Mouse (Mus musculus) intestine, embryonic 16.5 days (tissue): Measurements from ENCODE around the gene Ep400. TPM values are rescaled to one million over a fixed set of nuclear protein-coding genes. Genes with fewer than 3 reads are reported as not detected.

ENCODE experiments used
- ATAC-seq: fragments of 200-750 bp; cut with Nextera tagmentation; 2 replicates; pipeline ENCODE4 v1.8.0; 2017; ENCODE audit warnings: moderate TSS enrichment, moderate library complexity
- H3K27ac ChIP-seq: fragments of 300-500 bp; sonication (generic); 2 replicates; pipeline ENCODE4 v1.5.1; 2014; ENCODE audit warnings: mild to moderate bottlenecking, low read length
- H3K27me3 ChIP-seq: fragments of 300-500 bp; sonication (generic); replicated peaks from 2 replicates; pipeline ENCODE4 v1.6.1; 2014; ENCODE audit warnings: low read length, control low read depth, mixed read lengths; ENCODE audit not compliant: control insufficient read depth, insufficient read depth
- H3K36me3 ChIP-seq: fragments of 300-500 bp; sonication (generic); 2 replicates; pipeline ENCODE4 v1.6.1; 2014; ENCODE audit warnings: low read length, control low read depth; ENCODE audit not compliant: control insufficient read depth, insufficient read depth
- H3K4me1 ChIP-seq: fragments of 300-500 bp; sonication (generic); 2 replicates; pipeline ENCODE4 v1.6.1; 2014; ENCODE audit warnings: low read length, control low read depth, mixed read lengths; ENCODE audit not compliant: control insufficient read depth, insufficient read depth
- H3K4me2 ChIP-seq: fragments of 300-500 bp; sonication (generic); 2 replicates; pipeline ENCODE4 v1.6.1; 2014; ENCODE audit warnings: low read depth, low read length, control low read depth
- H3K4me3 ChIP-seq: fragments of 300-500 bp; sonication (generic); 2 replicates; pipeline ENCODE4 v1.5.1; 2014; ENCODE audit warnings: mild to moderate bottlenecking, low read length
- H3K9ac ChIP-seq: fragments of 300-500 bp; sonication (generic); 2 replicates; pipeline ENCODE4 v1.6.1; 2014; ENCODE audit warnings: low read depth, low read length
- H3K9me3 ChIP-seq: fragments of 300-500 bp; sonication (generic); 2 replicates; pipeline ENCODE4 v1.6.1; 2016; ENCODE audit warnings: low read length, control low read depth; ENCODE audit not compliant: control insufficient read depth
- WGBS: fragments of 180-500 bp; shearing (Covaris S2); extraction: QIAGEN DNeasy Blood & Tissue Kit; methylation state at CpG from one replicate; pipeline ENCODE4 v1.1.7; 2014; 5-methylcytosine and 5-hydroxymethylcytosine counted together
- polyA plus RNA-seq: library from polyadenylated mRNA; unstranded; fragments of >200 nt; fragmentation: Nextera tagmentation; extraction: Ambion mirVana; gene quantifications from 2 replicates; pipeline ENCODE4 v1.2.1, GENCODE M21; 2015

Ep400 gene
- 30.8 and 37.2 TPM in 2 replicates for polyA plus RNA-seq

GRCm38 (mm10) chr5:110770448-110771158 is at the start of gene Ep400:
Ep400 (minus strand) TSS chr5:110770717.
- H3K9me3 ChIP-seq: no peaks in the 10 kb centered on the region
- peak within 1 kb of the TSS; percentile 93 for H3K9ac ChIP-seq
- peaks cover 21% of the 10 kb centered on the region for H3K36me3 ChIP-seq
- peak within 1 kb of the TSS; percentile 97 for H3K27ac ChIP-seq
- no peaks in the 10 kb centered on the region for H3K27me3 ChIP-seq
- peaks cover 16% of the 10 kb centered on the region for H3K4me1 ChIP-seq
- peak within 1 kb of the TSS; percentile 87 for H3K4me3 ChIP-seq
- WGBS: under 1% methylated on average over 83 of the region's 83 CpGs
- H3K4me2 ChIP-seq: peak within 1 kb of the TSS; percentile 67
- ATAC-seq: peak; percentile 98

GRCm38 (mm10) chr5:110809667-110810325 is 39.3 kb upstream of the Ep400 start, which contains the start of gene Ulk1:
Ulk1 (minus strand) TSS chr5:110810097.
- H3K36me3 ChIP-seq: peaks cover 3% of the 10 kb centered on the region; the same call in 1 of the 2 replicates
- under 1% methylated on average over 78 of the region's 80 CpGs for WGBS
- peak within 1 kb of the TSS; percentile 83 for H3K27ac ChIP-seq
- peak within 1 kb of the TSS; percentile 94 for H3K4me3 ChIP-seq
- H3K9me3 ChIP-seq: no peaks in the 10 kb centered on the region
- peak; percentile 93 for ATAC-seq
- H3K9ac ChIP-seq: peak within 1 kb of the TSS; percentile 94
- peaks cover 19% of the 10 kb centered on the region for H3K4me1 ChIP-seq
- no peaks in the 10 kb centered on the region for H3K27me3 ChIP-seq
- H3K4me2 ChIP-seq: peak within 1 kb of the TSS; percentile 97

- 1% methylated on average over 27 of the region's 27 CpGs for WGBS
- peak; percentile 0; the same call in 1 of the 2 replicates for ATAC-seq
- Histone ChIP-seq H3K27ac (peak overlapping the region; percentile 83), H3K9me3 (no peaks in the 10 kb centered on the region), H3K36me3 (peaks cover 3% of the 10 kb centered on the region; the same call in 1 of the 2 replicates), H3K4me1 (peaks cover 19% of the 10 kb centered on the region), H3K4me3 (peak overlapping the region; percentile 94), H3K9ac (peak overlapping the region; percentile 94), H3K27me3 (no peaks in the 10 kb centered on the region), H3K4me2 (peak overlapping the region; percentile 97)
Measured at GRCm38 (mm10) chr5:110808821-110809666, 38.5 kb upstream of the Ep400 start.

GRCm38 (mm10) chr5:110808061-110808631 is 37.6 kb upstream of the Ep400 start:
- WGBS: 1% methylated on average over 14 of the region's 14 CpGs
- Histone ChIP-seq H3K4me1 (peaks cover 19% of the 10 kb centered on the region), H3K9me3 (no peaks in the 10 kb centered on the region), H3K27ac (peak overlapping the region; percentile 77), H3K36me3 (peaks cover 3% of the 10 kb centered on the region; the same call in 1 of the 2 replicates), H3K4me3 (peak overlapping the region; percentile 94), H3K27me3 (no peaks in the 10 kb centered on the region), H3K9ac (peak overlapping the region; percentile 94), H3K4me2 (peak overlapping the region; percentile 97)
- peak; percentile 76 for ATAC-seq

GRCm38 (mm10) chr5:110807453-110807852 is 36.9 kb upstream of the Ep400 start:
- H3K4me2 ChIP-seq: peak overlapping the region; percentile 97
- no peaks in the 10 kb centered on the region for H3K27me3 ChIP-seq
- peaks cover 19% of the 10 kb centered on the region for H3K4me1 ChIP-seq
- H3K9ac ChIP-seq: peak overlapping the region; percentile 94
- 75% methylated on average over 4 of the region's 4 CpGs for WGBS
- peak overlapping the region; percentile 94 for H3K4me3 ChIP-seq
- H3K9me3 ChIP-seq: no peaks in the 10 kb centered on the region
- H3K27ac ChIP-seq: peak overlapping the region; percentile 77
- ATAC-seq: no peak
- peaks cover 3% of the 10 kb centered on the region; the same call in 1 of the 2 replicates for H3K36me3 ChIP-seq

GRCm38 (mm10) chr5:110806676-110807075 is 36.2 kb upstream of the Ep400 start:
- peaks cover 19% of the 10 kb centered on the region for H3K4me1 ChIP-seq
- no peak overlapping the region for H3K9ac ChIP-seq
- H3K27me3 ChIP-seq: no peaks in the 10 kb centered on the region
- H3K4me2 ChIP-seq: no peak overlapping the region
- H3K36me3 ChIP-seq: peaks cover 3% of the 10 kb centered on the region; the same call in 1 of the 2 replicates
- no peak for ATAC-seq
- no peak overlapping the region for H3K27ac ChIP-seq
- no peaks in the 10 kb centered on the region for H3K9me3 ChIP-seq
- WGBS: 88% methylated on average over 1 of the region's 1 CpGs
- no peak overlapping the region for H3K4me3 ChIP-seq

- Histone ChIP-seq H3K9ac (no peak overlapping the region), H3K4me3 (no peak overlapping the region), H3K4me2 (no peak overlapping the region), H3K36me3 (peaks cover 3% of the 10 kb centered on the region; the same call in 1 of the 2 replicates), H3K27me3 (no peaks in the 10 kb centered on the region), H3K9me3 (no peaks in the 10 kb centered on the region), H3K27ac (no peak overlapping the region), H3K4me1 (peaks cover 19% of the 10 kb centered on the region)
- WGBS: 80% methylated on average over 4 of the region's 4 CpGs
- ATAC-seq: no peak
Measured at GRCm38 (mm10) chr5:110806154-110806553, 35.6 kb upstream of the Ep400 start.

GRCm38 (mm10) chr5:110804012-110804743 is 33.7 kb upstream of the Ep400 start:
- ATAC-seq: no peak
- Histone ChIP-seq H3K4me2 (no peak overlapping the region), H3K4me3 (no peak overlapping the region), H3K9me3 (no peaks in the 10 kb centered on the region), H3K27ac (no peak overlapping the region), H3K9ac (no peak overlapping the region), H3K4me1 (peaks cover 22% of the 10 kb centered on the region), H3K27me3 (no peaks in the 10 kb centered on the region), H3K36me3 (peaks cover 3% of the 10 kb centered on the region; the same call in 1 of the 2 replicates)
- WGBS: 85% methylated on average over 7 of the region's 7 CpGs
